Mouse (Mus musculus) layer of hippocampus, postnatal 10 days (tissue): ENCODE results near the gene Upp2. TPM values are rescaled to one million over a fixed set of nuclear protein-coding genes. Genes with fewer than 3 reads are reported as not detected.

Experiments used
- DNase-seq, 2 experiments: peaks; one replicate each; pipeline ENCODE4 v3.0.0; 2021; ENCODE audit warnings: low spot score in 2 of 2
- total RNA-seq, 2 experiments: library from RNA; stranded (reverse); gene quantifications; 2 replicates each; pipeline ENCODE4 v1.2.3; 2021

Gene Upp2
- total RNA-seq, 2 experiments from 2014 or later, result 15.0 to 18.2 TPM

DNA sequence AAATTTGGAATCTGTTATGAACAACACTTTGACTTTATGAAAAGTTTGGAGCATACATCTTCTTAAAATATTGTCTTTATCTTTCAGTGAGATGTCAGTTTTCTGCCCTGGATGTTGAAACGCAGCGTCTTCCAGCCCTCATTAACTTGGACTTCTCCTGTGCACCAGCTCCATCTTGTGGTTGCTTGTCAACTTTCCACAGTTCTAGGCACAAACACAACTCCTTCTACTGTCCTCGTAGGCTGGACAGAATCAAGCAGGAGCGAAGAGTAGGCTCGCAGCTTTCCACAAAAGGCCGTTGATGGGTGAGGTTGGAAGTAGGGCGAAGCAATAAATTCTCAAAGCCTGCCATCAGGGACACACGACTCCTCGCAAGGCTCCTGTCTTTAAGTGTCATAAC, 100.9 kb downstream of the Upp2 start:
- DNase-seq, result peak; percentile 70 to 80

DNA sequence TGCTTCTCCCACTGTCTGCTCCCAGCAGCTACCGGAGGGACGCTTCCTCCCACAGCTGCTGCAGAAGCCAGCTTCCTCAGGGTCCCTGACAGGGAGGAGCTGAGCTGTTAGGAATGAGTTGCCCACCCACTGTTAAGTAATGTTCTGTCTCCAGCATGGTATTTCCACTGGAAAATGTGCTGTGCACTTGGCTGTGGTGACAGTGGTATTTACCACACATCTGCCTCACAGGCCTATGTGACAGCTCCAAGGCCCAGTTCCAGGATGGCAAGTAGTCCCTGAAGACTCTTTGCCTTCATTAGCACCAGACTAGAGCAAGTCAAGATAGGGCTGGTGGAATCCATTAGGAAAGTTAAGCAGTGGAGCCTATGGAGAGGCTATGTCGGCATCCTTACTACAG, 102.0 kb downstream of the Upp2 start:
- no peak for DNase-seq

- no peak for DNase-seq
Observed at GRCm38 (mm10) chr2:58672520-58672919, 105.4 kb downstream of the Upp2 start.

DNA sequence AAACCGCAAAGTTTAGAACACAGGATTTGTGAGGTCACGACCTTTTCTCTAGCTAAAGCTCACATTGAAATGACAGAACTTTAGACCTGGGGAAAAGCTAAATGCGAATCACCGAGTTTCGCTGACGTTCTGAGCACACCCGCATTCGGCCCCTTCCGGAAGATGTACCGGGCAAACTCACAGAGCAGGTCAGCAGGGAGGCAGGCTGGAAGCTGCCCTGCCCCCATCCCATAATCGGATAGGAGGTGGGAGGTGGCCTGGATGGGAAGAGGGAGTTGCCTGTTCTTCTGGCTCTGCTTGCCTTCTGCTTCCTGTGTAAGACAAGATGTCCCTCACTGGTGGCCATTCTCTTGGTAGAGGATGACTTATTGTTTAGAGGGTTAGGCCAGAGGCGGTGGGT, 112.9 kb downstream of the Upp2 start:
- DNase-seq, result no peak

- peak; percentile 80 to 82 for DNase-seq
Observed at GRCm38 (mm10) chr2:58680794-58681193, 113.7 kb downstream of the Upp2 start.

DNA sequence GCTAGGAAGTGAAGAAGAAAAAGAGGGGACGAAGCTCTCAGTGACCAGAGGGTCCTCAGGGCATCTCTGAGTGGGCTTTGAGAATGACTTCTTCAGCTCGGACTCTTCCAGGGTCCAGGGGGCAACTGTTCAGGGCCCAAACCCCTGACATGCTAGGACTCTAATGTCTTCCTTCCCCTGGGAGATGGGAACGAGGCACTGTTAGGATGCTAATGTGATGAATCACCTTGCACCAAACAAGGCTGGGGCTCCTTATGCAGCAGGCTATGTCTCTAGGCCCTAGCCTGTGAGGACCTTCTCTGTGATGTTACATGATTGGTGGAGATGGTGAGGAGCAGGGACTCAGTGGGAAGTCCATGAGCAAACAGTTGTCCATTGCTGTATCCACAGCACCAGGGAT, 114.3 kb downstream of the Upp2 start:
- no peak for DNase-seq

DNA sequence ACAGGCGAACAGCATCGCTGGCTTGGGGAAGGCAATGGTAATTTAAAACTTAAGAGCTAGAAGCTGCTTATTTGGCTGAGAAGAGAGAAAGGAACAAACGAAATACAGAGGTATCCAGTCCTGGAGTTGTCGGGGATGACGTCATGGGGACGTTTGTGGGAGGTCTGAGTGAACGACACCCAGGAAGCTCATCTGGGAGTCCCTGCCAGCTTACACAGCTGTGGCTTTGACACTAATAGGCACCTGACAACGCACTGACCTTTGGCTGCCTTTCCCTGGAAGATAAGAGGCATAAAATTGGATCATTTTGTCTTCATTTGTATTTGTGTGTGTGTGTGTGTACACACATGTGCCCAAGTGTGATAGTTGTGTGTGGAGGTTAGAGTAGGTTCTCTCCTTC, 130.4 kb downstream of the Upp2 start:
- no peak for DNase-seq

DNA sequence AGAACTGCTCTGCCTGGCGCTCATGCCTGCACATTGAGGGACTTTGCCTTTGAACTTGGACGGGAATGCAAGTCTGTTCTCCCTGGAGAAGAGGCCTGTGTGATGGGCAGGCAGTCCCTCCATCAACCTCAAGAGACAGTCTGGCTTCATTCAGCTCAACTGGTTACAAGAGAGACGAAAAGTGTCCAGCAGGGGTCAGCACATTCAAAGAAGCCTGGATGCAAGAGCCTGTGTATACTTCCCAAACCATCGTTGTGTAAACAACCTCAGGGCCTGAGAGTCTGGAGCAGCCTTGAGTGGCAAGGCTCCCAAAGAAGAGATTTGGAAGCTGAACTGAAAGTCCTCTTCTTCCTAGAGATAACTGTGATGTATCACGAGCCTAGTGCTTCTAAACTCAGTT, 132.8 kb downstream of the Upp2 start:
- DNase-seq, result peak; percentile 78 to 79

GRCm38 (mm10) chr2:58700354-58700753, 133.3 kb downstream of the Upp2 start:
- DNase-seq, result no peak

DNA sequence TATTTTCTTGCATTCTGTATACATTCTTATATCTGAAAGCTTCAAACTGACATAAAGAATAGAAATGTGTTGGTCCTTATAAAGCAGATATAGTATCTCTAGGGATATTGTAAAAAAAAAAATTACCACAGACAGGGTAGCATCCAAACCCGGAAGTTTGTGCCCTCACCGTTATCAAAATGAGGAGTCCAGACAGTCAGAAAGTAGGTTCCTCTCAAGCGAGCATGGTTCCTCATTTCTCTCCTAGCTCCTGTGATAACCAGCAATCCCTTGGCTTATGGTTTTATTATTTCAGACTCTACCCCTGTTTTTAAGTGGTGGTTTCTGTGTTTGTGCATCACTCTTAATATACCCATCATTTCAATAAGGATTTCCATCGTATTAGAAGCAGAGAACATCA, 134.5 kb downstream of the Upp2 start:
- DNase-seq, result no peak

DNA sequence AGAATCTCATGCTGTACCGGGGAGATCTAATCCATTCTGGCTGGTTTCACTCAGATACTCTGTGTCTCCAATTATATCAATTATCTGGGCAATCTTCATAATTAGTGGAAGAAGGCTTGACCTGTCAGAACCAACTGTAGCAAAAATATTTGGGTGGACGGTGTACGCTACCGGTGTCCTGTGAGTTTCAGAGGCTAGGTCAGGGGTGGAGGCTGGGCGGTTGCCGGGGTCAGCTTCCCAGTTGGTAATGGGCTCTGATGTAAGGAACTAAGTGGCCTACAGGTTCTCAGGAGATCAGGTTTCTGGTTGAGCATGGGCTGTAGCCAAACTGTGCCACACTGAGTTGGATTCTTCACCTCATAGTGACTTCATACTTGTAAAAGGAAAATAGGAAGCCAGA, 136.1 kb downstream of the Upp2 start:
- DNase-seq, result no peak

GRCm38 (mm10) chr2:58703646-58704045, 136.5 kb downstream of the Upp2 start:
- DNase-seq, result no peak

DNA sequence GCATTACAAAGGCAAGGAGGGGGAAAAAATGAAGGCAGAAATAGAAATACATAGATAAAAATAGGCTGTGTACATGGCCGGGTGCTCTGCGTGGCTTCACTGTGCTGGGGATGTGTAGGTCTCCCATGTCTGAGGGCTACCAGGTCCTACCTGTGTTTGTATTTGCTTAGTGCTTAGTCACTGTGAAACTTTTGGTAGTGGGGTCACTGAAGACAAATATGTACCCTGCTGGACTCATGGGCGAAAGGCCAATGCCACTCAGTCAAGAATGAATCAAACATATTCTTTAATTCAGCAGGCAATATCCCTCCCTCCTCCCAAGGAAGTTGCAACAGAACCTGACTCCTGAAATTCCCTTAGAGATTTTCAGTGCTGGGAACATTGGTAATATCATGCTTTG, 137.5 kb downstream of the Upp2 start:
- no peak for DNase-seq

DNA sequence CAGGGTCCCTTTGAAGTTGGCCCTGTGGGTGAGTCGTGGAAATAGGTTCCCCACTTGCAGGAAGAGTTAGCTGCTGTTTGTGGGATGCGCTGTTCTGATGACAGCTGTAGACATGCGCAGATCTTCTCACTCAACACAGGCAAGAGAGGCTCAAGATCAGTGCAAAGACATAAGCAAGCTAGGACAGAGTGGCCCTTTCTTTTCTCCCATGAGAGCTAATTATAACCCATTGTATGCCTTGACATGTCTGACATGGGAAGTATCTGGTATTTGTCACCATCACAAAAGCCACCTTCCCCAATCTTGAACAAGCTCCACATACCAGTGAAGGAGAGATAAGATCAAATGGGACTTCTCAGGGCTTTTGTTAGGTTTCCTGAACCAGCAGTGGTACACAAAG, 140.6 kb downstream of the Upp2 start:
- no peak for DNase-seq

DNA sequence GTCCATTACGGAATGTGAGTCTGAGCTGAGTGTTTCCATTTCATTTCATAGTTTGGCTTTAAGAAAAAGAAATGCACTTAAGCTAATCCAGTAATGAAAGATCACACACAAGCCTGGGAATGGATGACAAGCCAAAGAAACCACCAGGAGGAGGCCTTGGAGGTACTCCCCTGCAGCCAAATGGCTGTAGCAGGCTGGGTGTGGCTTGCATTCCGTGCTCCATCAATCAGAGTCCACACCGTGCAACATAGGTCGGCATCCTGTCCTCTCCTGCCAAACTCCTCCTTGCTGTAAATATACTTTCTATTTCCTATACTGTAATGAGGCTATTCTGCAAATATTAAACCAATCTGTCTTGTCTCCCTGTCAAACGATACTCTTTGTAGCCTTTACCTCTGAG, 143.1 kb downstream of the Upp2 start:
- no peak for DNase-seq

DNA sequence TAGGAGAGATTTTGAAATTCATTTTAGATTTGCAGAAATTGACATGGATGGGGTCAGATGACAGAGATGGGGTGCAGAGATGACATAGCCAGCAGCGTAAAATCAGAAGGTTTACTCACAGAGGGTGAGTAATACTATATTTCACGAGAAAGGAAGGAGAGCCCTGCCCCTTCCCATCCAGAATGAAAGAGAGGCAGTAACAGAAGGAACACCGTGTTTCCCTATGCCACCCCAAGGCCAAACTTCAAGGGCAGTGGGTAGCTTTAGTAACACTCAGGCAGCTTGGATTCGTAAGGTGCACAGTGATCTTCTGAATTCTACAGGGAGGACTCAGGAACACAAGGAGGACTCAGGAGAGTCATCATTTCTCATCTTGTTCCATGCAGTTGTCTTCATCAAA, 144.0 kb downstream of the Upp2 start:
- DNase-seq, result no peak

DNA sequence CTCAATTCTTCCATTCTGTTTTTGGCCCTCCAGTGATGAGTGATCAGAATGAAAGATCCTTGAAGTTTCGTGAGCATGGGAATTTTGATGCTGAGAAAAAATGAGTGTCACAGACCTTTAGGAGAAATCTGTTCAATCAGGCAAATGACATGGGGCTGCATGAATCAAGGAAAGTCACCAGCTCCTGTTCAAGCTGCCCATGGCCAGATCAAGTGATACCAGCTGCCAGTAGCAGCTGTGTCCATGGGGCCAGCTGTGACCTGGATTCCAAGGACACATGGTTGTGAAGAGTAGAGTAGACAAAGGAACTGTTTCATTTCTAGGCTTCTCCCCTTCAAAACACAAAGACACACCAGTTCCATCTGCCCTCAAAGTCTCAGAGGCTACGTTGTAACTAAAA, 144.4 kb downstream of the Upp2 start:
- DNase-seq, result no peak

DNA sequence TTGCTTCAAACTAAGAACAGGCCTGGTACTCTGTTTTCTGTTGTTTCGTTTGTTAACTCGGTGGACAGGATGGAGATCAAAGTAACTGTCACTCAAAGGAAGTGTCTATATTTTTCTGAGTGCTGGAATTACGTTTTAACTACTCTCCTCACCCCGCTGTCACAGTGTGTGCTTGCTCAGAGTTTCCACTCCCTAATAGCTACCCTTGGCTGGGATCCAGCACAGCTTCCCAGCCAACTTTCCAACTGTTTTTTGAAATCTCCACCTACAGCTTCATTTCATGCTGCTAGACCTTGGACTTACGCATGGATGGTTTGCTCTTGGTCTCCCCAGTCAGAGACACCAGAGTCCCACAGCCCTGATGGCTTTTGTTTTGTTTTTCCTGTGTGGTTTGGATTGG, 144.8 kb downstream of the Upp2 start:
- peak; percentile 36 to 42 for DNase-seq

DNA sequence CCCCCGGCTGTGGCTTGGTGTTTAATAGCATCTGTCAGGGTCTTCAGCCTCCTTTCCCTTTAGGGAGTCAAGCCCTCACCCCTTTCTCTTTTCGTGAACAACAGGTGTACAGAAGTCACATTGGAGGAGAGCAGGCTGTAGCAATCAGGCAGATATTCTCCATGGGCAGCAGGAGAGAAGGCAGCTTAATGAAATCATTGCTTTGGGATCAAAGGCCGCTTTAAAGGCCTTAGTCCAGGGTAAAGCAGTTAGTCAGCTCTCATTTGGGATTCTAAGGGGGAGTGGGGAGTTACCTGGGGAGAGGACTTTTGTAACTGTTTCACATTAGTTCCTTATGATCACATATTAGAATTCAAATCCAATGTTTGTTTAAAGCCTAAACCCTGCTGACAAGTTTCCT, 150.8 kb downstream of the Upp2 start:
- no peak for DNase-seq

- peak; percentile 11 to 17 for DNase-seq
Observed at GRCm38 (mm10) chr2:58737192-58737820, 170.2 kb downstream of the Upp2 start.

- DNase-seq, result no peak
Observed at GRCm38 (mm10) chr2:58741213-58741612, 174.1 kb downstream of the Upp2 start.

DNA sequence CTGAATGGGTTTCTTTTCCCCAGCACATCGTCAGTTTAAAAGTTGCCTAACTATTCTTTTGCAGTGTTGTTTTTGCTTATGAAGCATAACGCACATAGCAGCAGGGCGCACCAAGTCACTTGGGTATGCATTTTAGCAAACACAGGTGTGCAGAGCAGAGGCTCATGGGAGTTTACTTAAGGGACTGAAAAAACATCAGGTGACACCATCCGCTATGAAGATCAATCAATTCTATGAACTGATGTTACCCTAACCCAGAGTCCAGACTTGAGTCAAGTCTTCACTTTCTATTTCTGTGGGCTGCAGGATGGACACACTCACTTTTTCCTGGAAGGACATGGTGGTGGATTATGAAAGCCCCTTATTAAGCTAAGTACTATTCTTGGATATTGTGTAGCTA, 174.9 kb downstream of the Upp2 start:
- DNase-seq, result no peak

DNA sequence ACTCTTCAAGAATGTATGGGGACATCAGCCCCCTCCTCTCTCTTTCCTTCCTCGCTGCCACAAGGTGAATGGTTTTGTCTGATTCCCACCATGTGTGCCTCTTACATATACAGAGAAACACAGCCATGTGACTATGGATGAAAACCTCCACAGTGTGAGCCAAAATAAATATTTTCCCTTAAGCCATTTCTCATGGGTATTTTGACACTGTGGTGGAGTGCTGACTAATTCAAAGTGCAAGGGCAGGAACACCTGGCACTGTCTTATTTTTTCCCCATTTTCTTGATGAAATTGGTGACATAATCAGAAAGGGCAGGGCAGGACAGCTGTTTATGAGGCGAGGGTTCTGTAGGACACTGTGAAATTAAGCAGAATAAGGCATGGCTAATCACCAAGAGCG, 176.3 kb downstream of the Upp2 start:
- DNase-seq, result no peak
